Mouse (Mus musculus) activated CD4-positive, CD25-positive, alpha-beta regulatory T cell, adult 4 months (primary cell): Measurements from ENCODE around the gene Il4. TPM values are rescaled to one million over a fixed set of nuclear protein-coding genes. Genes with fewer than 3 reads are reported as not detected.
"Not testable (repeated sequence)": the region's sequence is repeated elsewhere in the genome, so short reads cannot be mapped to it uniquely, and the experiment has no call there.

Source experiments
- ATAC-seq: one replicate; pipeline ENCODE4 v1.8.0; 2017
- polyA plus RNA-seq, 2 experiments: library from polyadenylated mRNA; unstranded; fragments of 100-300 nt; shearing (Covaris generic); gene quantifications; one replicate each; pipeline ENCODE4 v1.2.1; 2017

Gene Il4
- polyA plus RNA-seq, 2 experiments from 2014 or later = 8.8 to 10.4 TPM

GRCm38 (mm10) chr11:53559980-53560379 lies 58.5 kb downstream of the Il4 start:
- not testable (repeated sequence) for ATAC-seq

- not testable (repeated sequence) for ATAC-seq
These were observed 60.5 kb downstream of the Il4 start for GRCm38 (mm10) chr11:53557992-53558391.

- ATAC-seq = not testable (repeated sequence)
These were observed 61.9 kb downstream of the Il4 start for GRCm38 (mm10) chr11:53556529-53556928.

Other genes with a start within 250 kb of the Il4 start
- gene Leap2, start 195.5 kb downstream of the Il4 start, polyA plus RNA-seq = not detected
- 100 to 1,000 TPM; 427 to 519 TPM for gene Uqcrq, start 187.8 kb downstream of the Il4 start, polyA plus RNA-seq
- gene Gdf9, start 187.6 kb downstream of the Il4 start, polyA plus RNA-seq = under 1 TPM in 1 of 2 experiments, not detected in 1; 0.37 TPM
- gene Gm10447, start 161.6 kb downstream of the Il4 start, polyA plus RNA-seq = under 1 TPM in 1 of 2 experiments, not detected in 1; 0.33 TPM
- under 1 TPM in 1 of 2 experiments, not detected in 1; 0.36 TPM for gene Shroom1, start 161.5 kb downstream of the Il4 start, polyA plus RNA-seq
- gene Gm9837, start 148.2 kb downstream of the Il4 start, polyA plus RNA-seq = not detected
- not detected for gene Gm9945, start 138.5 kb downstream of the Il4 start, polyA plus RNA-seq
- gene Sowaha, start 138.4 kb downstream of the Il4 start, polyA plus RNA-seq = not detected
- gene Sept8, start 99.4 kb downstream of the Il4 start, polyA plus RNA-seq = 1 to 10 TPM; 1.0 to 1.4 TPM
- 1 to 10 TPM; 5.9 to 7.8 TPM for gene Kif3a, start 51.3 kb downstream of the Il4 start, polyA plus RNA-seq
- not detected for gene Il13, start 16.0 kb upstream of the Il4 start, polyA plus RNA-seq
- gene Rad50, start 88.7 kb upstream of the Il4 start, polyA plus RNA-seq = 10 to 100 TPM; 43.2 to 44.8 TPM
- under 1 TPM in 1 of 2 experiments, not detected in 1; 0.21 TPM for gene Il5, start 102.1 kb upstream of the Il4 start, polyA plus RNA-seq
- 100 to 1,000 TPM; 236 to 307 TPM for gene Irf1, start 151.3 kb upstream of the Il4 start, polyA plus RNA-seq
- 1 to 10 TPM; 4.9 to 6.2 TPM for gene Gm17334, start 154.5 kb upstream of the Il4 start, polyA plus RNA-seq
- 10 to 100 TPM; 24.2 to 36.5 TPM for gene Gm12216, start 240.6 kb upstream of the Il4 start, polyA plus RNA-seq